Comparison of ENCODE assay signal across 11 mouse cellular contexts in the genomic region with DNA sequence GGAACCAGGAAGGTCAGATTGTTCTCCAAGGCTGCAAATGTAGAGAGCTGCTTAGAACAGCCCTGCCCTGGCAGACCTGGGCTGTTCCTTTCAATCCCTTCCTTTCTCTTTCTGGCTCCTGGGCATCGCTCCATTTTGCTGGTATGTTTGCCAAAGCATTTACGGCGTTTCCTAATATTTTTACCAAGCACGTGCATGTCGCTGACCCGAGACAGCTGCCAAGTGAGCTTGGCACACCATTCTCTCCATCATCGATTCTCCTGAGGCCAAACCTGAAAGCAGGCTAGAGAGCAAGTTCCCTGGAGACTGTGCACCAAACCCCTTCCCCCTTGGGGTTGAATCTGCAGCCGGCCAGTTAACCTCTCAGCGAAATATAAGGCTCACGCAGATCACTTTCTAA.
A peak's percentile ranks its signal among the peaks of the same experiment; 100 is the strongest.
DNase-seq lines count a peak whose midpoint lies in the region; ATAC-seq lines count a peak whose summit lies in the region.
"Had no signal": no experiment of that assay in that cellular context is flagged by ENCODE, and none has a peak within 500 bp of the region (broad histone marks: within the 10 kb centered on the region; RNA-seq: fewer than 3 reads in every experiment).

No protein-coding gene starts in this region.

- 72% methylated on average over 10 of the region's 10 CpGs for WGBS in kidney, embryonic 14.5 days

- H3K27me3 ChIP-seq in kidney, embryonic 14.5 days (ENCODE audit: control insufficient read depth, insufficient read depth, low read length) = no peaks in the 10 kb centered on the region
- H3K27me3 ChIP-seq: embryonic facial prominence, embryonic 12.5 days had no signal

- no peak overlapping the region for H3K27ac ChIP-seq in kidney, embryonic 14.5 days (ENCODE audit: low read depth, low read length)
- H3K27ac ChIP-seq: embryonic facial prominence, embryonic 12.5 days had no signal

- no peak overlapping the region for H3K9ac ChIP-seq in kidney, embryonic 14.5 days (ENCODE audit: low read depth, low read length)
- H3K9ac ChIP-seq: liver, postnatal 0 days had no signal

- H3K4me2 ChIP-seq in kidney, embryonic 14.5 days (replicated peaks; ENCODE audit: low read depth, low read length) = no peak overlapping the region
- H3K4me2 ChIP-seq: embryonic facial prominence, embryonic 12.5 days had no signal

- H3K36me3 ChIP-seq in kidney, embryonic 14.5 days (ENCODE audit: control insufficient read depth, insufficient read depth, low read length) = no peaks in the 10 kb centered on the region

- DNase-seq in cerebellum, adult 11 months = peak; percentile 27
- DNase-seq in kidney, adult 8-10 months = peak; percentile 27 to 42
- peak; percentile 67 for DNase-seq in adrenal gland, postnatal 14 days
- DNase-seq in gonadal fat pad, adult 2 months (ENCODE audit: low read depth) = peak; percentile 64
- no peak for DNase-seq in frontal cortex, postnatal 10 days (ENCODE audit: low spot score in 2 of 2)
- no peak for DNase-seq in retina, embryonic 14.5 days (ENCODE audit: low spot score)
- DNase-seq: gastrocnemius, postnatal 10 days; liver, postnatal 0 days had no signal

- H3K4me3 ChIP-seq in kidney, embryonic 14.5 days (ENCODE audit: low read length) = no peak overlapping the region
- H3K4me3 ChIP-seq: embryonic facial prominence, embryonic 12.5 days had no signal

- peaks cover 8% of the 10 kb centered on the region; the same call in 1 of the 2 replicates for H3K9me3 ChIP-seq in kidney, embryonic 14.5 days (ENCODE audit: control insufficient read depth, low read length)

- H3K4me1 ChIP-seq in kidney, embryonic 14.5 days (ENCODE audit: control insufficient read depth, insufficient read depth, low read length) = peaks cover 8% of the 10 kb centered on the region

- ATAC-seq in cerebellum, adult (ENCODE audit: insufficient number of reproducible peaks, low FRiP score, low TSS enrichment) = no peak
- ATAC-seq in kidney, embryonic 14.5 days (ENCODE audit: low FRiP score, low TSS enrichment) = no peak
- ATAC-seq: liver, postnatal 0 days had no signal

Comparison
In these comparisons a context has a peak if more than half of its experiments do, and no peak if none do; other contexts are left out.
1. DNase-seq: peak in cerebellum, adult 11 months (single experiment), kidney, adult 8-10 months (2 of 2), adrenal gland, postnatal 14 days (single experiment) and gonadal fat pad, adult 2 months (single experiment); none in frontal cortex, postnatal 10 days (0 of 2) and retina, embryonic 14.5 days (single experiment).